Mouse (Mus musculus): ENCODE data around the gene Pde1a. TPM values are rescaled to one million over a fixed set of nuclear protein-coding genes. Genes with fewer than 3 reads are reported as not detected.

Pde1a gene
- 4.4 and 5.3 TPM in 2 replicates for polyA plus RNA-seq (2012; rRNA removed)

DNA sequence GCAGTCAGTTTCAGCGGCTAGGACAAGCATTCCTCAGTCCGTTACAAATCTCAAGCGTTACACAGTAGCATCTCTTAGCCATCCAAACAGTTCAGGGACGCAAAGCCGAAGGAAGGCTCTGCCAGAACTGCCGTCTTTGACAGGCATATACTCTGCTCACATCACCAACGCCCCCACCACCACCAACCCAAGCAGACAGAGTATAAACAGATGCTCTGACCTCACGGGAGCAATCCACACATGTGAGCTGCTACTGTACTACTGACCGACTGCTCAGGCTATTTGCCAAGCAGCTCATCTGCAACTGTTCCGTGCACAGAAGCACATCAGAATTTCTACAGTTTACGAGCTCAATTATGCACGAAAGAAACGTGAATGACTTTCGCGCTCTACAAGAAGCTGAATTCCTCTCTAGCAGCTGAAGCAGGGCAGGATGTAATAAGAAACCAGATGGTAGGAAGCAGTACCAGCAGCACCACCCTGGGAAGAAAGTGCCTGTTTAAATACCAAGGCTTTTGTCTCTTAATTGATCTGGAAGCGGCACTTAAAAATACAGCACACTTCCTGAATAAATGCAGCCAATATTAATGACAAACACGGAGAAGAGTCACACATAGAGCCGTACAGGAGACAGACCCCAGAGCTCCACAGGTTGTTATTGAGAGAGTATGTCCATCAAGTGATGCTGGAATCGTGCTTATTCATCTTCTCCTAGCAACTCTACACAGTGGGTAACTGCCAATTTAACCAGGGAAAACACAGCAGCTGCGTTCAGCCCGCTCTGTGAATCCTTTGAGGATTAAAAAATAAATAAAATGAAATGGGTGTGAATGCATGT lies at the start of gene Pde1a:
TSS of gene Pde1a (minus strand) at position 598 of the 838 bp plus-strand sequence.
- peak; percentile 91 for DNase-seq (ENCODE audit: low read depth)
- TF ChIP-seq POLR2A (IDR thresholded peaks at IDR 0.05; ENCODE audit: borderline replicate concordance, extremely low read depth, insufficient read depth, insufficient read length, poor library complexity, severe bottlenecking): no peak
- no peak for TF ChIP-seq CTCF (IDR thresholded peaks at IDR 0.05; ENCODE audit: borderline replicate concordance, extremely low read depth, insufficient read depth, insufficient read length)

DNA sequence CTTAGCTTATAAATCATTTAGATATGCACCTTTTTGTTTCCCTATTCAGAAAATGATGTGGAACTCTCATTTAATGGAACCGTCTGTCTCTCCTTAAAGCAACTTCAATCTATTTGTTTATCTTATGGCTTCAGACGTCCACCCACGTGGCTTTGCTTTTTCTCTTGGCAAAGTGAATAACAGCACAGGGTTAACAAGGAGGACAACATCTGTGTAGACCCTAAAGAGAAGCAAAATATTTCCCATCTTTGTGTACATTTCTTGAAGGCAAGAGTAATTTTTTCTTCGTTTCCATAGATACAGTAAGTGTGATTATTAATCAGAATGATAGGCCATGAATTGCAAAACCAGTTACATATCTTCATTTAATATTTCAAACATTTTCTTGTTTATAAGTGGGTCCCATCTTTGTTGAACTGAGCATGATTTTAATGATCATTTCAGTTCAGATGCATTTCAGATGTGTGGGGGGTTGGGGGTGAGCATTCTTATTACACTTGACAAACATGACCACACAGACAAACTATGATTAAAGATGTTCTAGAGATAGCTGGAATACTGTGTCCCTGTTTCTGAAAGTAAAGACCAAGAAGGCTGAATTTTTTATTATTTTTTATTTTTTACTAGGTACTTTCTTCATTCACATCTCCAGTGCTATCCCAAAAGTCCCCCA lies 49.5 kb upstream of the Pde1a start:
- DNase-seq (ENCODE audit: low read depth): no peak
- TF ChIP-seq POLR2A (IDR thresholded peaks at IDR 0.05; ENCODE audit: borderline replicate concordance, extremely low read depth, insufficient read depth, insufficient read length, poor library complexity, severe bottlenecking) (no peak), CTCF (IDR thresholded peaks at IDR 0.05; ENCODE audit: borderline replicate concordance, extremely low read depth, insufficient read depth, insufficient read length) (no peak)

GRCm38 (mm10) chr2:80178154-80178553 lies 48.9 kb upstream of the Pde1a start:
- no peak for DNase-seq (ENCODE audit: low read depth)
- TF ChIP-seq CTCF (IDR thresholded peaks at IDR 0.05; ENCODE audit: borderline replicate concordance, extremely low read depth, insufficient read depth, insufficient read length) (no peak), POLR2A (IDR thresholded peaks at IDR 0.05; ENCODE audit: borderline replicate concordance, extremely low read depth, insufficient read depth, insufficient read length, poor library complexity, severe bottlenecking) (no peak)

GRCm38 (mm10) chr2:80168103-80168502 lies 38.8 kb upstream of the Pde1a start:
- no peak for DNase-seq (ENCODE audit: low read depth)
- no peak for TF ChIP-seq CTCF (IDR thresholded peaks at IDR 0.05; ENCODE audit: borderline replicate concordance, extremely low read depth, insufficient read depth, insufficient read length)
- TF ChIP-seq POLR2A (IDR thresholded peaks at IDR 0.05; ENCODE audit: borderline replicate concordance, extremely low read depth, insufficient read depth, insufficient read length, poor library complexity, severe bottlenecking): no peak

GRCm38 (mm10) chr2:80158784-80159183 lies 29.5 kb upstream of the Pde1a start:
- no peak for DNase-seq (ENCODE audit: low read depth)
- TF ChIP-seq POLR2A (IDR thresholded peaks at IDR 0.05; ENCODE audit: borderline replicate concordance, extremely low read depth, insufficient read depth, insufficient read length, poor library complexity, severe bottlenecking) (no peak), CTCF (IDR thresholded peaks at IDR 0.05; ENCODE audit: borderline replicate concordance, extremely low read depth, insufficient read depth, insufficient read length) (no peak)

DNA sequence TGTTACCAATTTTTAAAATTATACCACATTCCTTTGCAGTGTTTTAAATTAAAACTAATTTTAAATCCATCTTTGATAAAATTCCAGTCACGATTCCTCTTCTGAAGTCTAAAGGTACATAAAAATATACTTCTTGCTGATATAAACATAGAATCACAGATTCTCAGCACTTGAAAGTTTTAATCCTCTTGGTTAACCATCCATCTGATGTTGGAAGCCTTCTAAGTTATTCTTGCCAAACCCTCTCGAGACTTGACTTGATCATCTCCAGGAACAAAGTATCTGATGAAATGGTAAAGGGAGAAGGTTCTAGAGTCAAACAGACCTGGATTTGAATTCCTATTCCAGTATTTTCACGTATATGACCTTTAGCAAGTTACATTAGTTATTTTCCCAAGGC lies 28.9 kb upstream of the Pde1a start:
- TF ChIP-seq POLR2A (IDR thresholded peaks at IDR 0.05; ENCODE audit: borderline replicate concordance, extremely low read depth, insufficient read depth, insufficient read length, poor library complexity, severe bottlenecking) (no peak), CTCF (IDR thresholded peaks at IDR 0.05; ENCODE audit: borderline replicate concordance, extremely low read depth, insufficient read depth, insufficient read length) (no peak)
- DNase-seq (ENCODE audit: low read depth): no peak

DNA sequence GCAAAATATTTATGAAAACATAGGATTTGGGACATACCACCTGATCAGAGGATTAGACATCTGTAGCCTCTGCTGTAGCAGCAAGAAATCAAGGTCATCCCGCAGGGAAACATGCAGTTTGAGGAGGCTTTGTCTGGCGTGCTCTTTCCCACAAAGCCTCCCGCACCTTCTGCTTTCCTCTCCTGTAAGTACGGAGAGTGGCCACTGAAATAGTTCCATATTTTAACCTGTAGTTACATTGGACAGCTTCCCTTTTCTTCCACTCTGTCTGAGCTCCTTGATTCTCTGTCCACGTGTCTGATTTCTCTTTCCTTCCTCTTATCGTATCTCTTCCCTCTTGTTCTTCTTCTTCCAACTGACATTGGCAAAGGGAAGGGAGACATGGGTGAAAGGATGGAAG lies 20.8 kb upstream of the Pde1a start:
- peak; percentile 11 for DNase-seq (ENCODE audit: low read depth)

GRCm38 (mm10) chr2:80149332-80149731 lies 20.1 kb upstream of the Pde1a start:
- TF ChIP-seq POLR2A (IDR thresholded peaks at IDR 0.05; ENCODE audit: borderline replicate concordance, extremely low read depth, insufficient read depth, insufficient read length, poor library complexity, severe bottlenecking) (no peak), CTCF (IDR thresholded peaks at IDR 0.05; ENCODE audit: borderline replicate concordance, extremely low read depth, insufficient read depth, insufficient read length) (no peak)
- DNase-seq (ENCODE audit: low read depth): peak; percentile 53

More for the DNA sequence above, 20.8 kb upstream of the Pde1a start:
- TF ChIP-seq CTCF (IDR thresholded peaks at IDR 0.05; ENCODE audit: borderline replicate concordance, extremely low read depth, insufficient read depth, insufficient read length) (no peak), POLR2A (IDR thresholded peaks at IDR 0.05; ENCODE audit: borderline replicate concordance, extremely low read depth, insufficient read depth, insufficient read length, poor library complexity, severe bottlenecking) (no peak)

- DNase-seq (ENCODE audit: low read depth): peak; percentile 6
- no peak for TF ChIP-seq CTCF (IDR thresholded peaks at IDR 0.05; ENCODE audit: borderline replicate concordance, extremely low read depth, insufficient read depth, insufficient read length)
These were observed 5.8 kb upstream of the Pde1a start for GRCm38 (mm10) chr2:80135076-80135475.

DNA sequence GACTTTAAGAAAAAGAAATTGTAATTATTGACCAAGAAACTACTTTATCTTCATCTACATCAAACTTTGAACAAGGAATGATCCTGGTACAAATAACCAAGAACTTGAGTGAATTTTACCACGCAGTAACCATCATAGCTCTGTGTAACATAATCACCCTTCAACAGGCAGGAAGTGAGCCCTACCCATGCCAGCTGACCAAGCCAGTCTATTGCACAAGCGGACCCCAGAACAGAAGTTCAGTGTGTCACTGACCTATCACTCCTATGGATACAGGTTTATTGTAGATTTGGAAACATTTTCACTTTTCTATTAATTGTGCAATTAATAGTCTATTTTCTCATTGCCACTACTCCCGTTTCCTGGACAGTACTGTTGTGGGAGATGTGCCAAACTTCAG lies 3.4 kb upstream of the Pde1a start:
- no peak for DNase-seq (ENCODE audit: low read depth)
- TF ChIP-seq CTCF (IDR thresholded peaks at IDR 0.05; ENCODE audit: borderline replicate concordance, extremely low read depth, insufficient read depth, insufficient read length): no peak
- no peak for TF ChIP-seq POLR2A (IDR thresholded peaks at IDR 0.05; ENCODE audit: borderline replicate concordance, extremely low read depth, insufficient read depth, insufficient read length, poor library complexity, severe bottlenecking)

GRCm38 (mm10) chr2:80126663-80127062 lies 2.6 kb downstream of the Pde1a start:
- peak; percentile 37 for DNase-seq (ENCODE audit: low read depth)
- TF ChIP-seq CTCF (IDR thresholded peaks at IDR 0.05; ENCODE audit: borderline replicate concordance, extremely low read depth, insufficient read depth, insufficient read length): no peak
- TF ChIP-seq POLR2A (IDR thresholded peaks at IDR 0.05; ENCODE audit: borderline replicate concordance, extremely low read depth, insufficient read depth, insufficient read length, poor library complexity, severe bottlenecking): no peak

DNA sequence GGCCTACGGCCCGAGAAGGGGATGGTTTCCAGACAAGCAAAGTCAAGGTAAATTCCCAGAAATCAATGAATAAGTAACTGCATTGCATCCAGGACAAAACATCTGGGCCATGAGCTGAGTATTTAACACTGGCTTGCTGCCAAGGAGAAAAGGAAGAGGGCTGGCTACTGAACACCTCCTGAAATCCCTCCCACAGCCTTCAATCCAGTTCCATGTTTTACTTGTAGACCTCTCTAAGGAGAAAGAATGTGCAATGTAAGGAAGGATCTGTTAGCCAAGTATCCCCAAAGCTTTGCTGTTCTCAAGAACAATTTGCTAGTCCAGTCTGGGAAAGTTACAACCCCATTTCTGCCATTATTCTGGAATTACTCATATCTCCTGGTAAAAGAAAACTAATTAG lies 42.4 kb downstream of the Pde1a start:
- DNase-seq (ENCODE audit: low read depth): peak; percentile 42

More for the DNA sequence above, 42.4 kb downstream of the Pde1a start:
- TF ChIP-seq CTCF (IDR thresholded peaks at IDR 0.05; ENCODE audit: borderline replicate concordance, extremely low read depth, insufficient read depth, insufficient read length) (no peak), POLR2A (IDR thresholded peaks at IDR 0.05; ENCODE audit: borderline replicate concordance, extremely low read depth, insufficient read depth, insufficient read length, poor library complexity, severe bottlenecking) (no peak)

Measured in brain, embryonic 14.5 days (tissue).